Mouse (Mus musculus): ENCODE measurements around the gene Pbx1.

Pbx1 gene

GRCm38 (mm10) chr1:168299928-168300365 is 132.1 kb downstream of the Pbx1 start:
- DNase-seq (ENCODE audit: low spot score): no peak

- DNase-seq (ENCODE audit: low spot score): no peak
Observed at GRCm38 (mm10) chr1:168299181-168299580, 132.9 kb downstream of the Pbx1 start.

GRCm38 (mm10) chr1:168296290-168296689 is 135.8 kb downstream of the Pbx1 start:
- DNase-seq (ENCODE audit: low spot score): no peak

GRCm38 (mm10) chr1:168295782-168296181 is 136.3 kb downstream of the Pbx1 start:
- DNase-seq (ENCODE audit: low spot score): no peak

- DNase-seq (ENCODE audit: low spot score): no peak
Observed at GRCm38 (mm10) chr1:168293673-168294072, 138.4 kb downstream of the Pbx1 start.

- no peak for DNase-seq (ENCODE audit: low spot score)
Observed at GRCm38 (mm10) chr1:168292106-168292505, 140.0 kb downstream of the Pbx1 start.

GRCm38 (mm10) chr1:168291643-168292040 is 140.4 kb downstream of the Pbx1 start:
- DNase-seq (ENCODE audit: low spot score): no peak

GRCm38 (mm10) chr1:168291001-168291642 is 140.9 kb downstream of the Pbx1 start:
- peak; percentile 50 for DNase-seq (ENCODE audit: low spot score)

- no peak for DNase-seq (ENCODE audit: low spot score)
Observed at GRCm38 (mm10) chr1:168290236-168290985, 141.7 kb downstream of the Pbx1 start.

- DNase-seq (ENCODE audit: low spot score): no peak
Observed at GRCm38 (mm10) chr1:168288891-168289545, 143.1 kb downstream of the Pbx1 start.

- peak; percentile 46 for DNase-seq (ENCODE audit: low spot score)
Observed at GRCm38 (mm10) chr1:168287843-168288591, 144.1 kb downstream of the Pbx1 start.

- DNase-seq (ENCODE audit: low spot score): no peak
Observed at GRCm38 (mm10) chr1:168286862-168287650, 145.0 kb downstream of the Pbx1 start.

GRCm38 (mm10) chr1:168284566-168285141 is 147.4 kb downstream of the Pbx1 start:
- no peak for DNase-seq (ENCODE audit: low spot score)

GRCm38 (mm10) chr1:168283841-168284565 is 148.1 kb downstream of the Pbx1 start:
- no peak for DNase-seq (ENCODE audit: low spot score)

GRCm38 (mm10) chr1:168283421-168283820 is 148.6 kb downstream of the Pbx1 start:
- no peak for DNase-seq (ENCODE audit: low spot score)

- DNase-seq (ENCODE audit: low spot score): no peak
Observed at GRCm38 (mm10) chr1:168275678-168276077, 156.4 kb downstream of the Pbx1 start.

GRCm38 (mm10) chr1:168274296-168274695 is 157.8 kb downstream of the Pbx1 start:
- DNase-seq (ENCODE audit: low spot score): no peak

GRCm38 (mm10) chr1:168272091-168272490 is 160.0 kb downstream of the Pbx1 start:
- no peak for DNase-seq (ENCODE audit: low spot score)

GRCm38 (mm10) chr1:168271207-168271606 is 160.9 kb downstream of the Pbx1 start:
- no peak for DNase-seq (ENCODE audit: low spot score)
